Mouse (Mus musculus) hindbrain, postnatal 0 days (tissue): ENCODE measurements around the gene Rps18. TPM values are rescaled to one million over a fixed set of nuclear protein-coding genes. Genes with fewer than 3 reads are reported as not detected.
A peak's percentile ranks its signal among the peaks of the same experiment; 100 is the strongest.
"Not testable (repeated sequence)": the region's sequence is repeated elsewhere in the genome, so short reads cannot be mapped to it uniquely, and the experiment has no call there.

Experiments
- ATAC-seq: fragments of 200-750 bp; cut with Nextera tagmentation; 2 replicates; pipeline ENCODE4 v1.8.0; 2017; ENCODE audit warnings: mild to moderate bottlenecking, moderate TSS enrichment, moderate library complexity
- DNase-seq: peaks from one replicate; pipeline ENCODE4 v3.0.0-alpha.2; 2015; ENCODE audit warnings: low spot score
- H3K27ac ChIP-seq: fragments of 300-500 bp; sonication (generic); 2 replicates; pipeline ENCODE4 v1.5.1; 2014; ENCODE audit warnings: mild to moderate bottlenecking
- H3K27me3 ChIP-seq: fragments of 300-500 bp; sonication (generic); 2 replicates; pipeline ENCODE4 v1.6.1; 2014; ENCODE audit warnings: low read length, mixed read lengths; ENCODE audit not compliant: insufficient read depth
- H3K36me3 ChIP-seq: fragments of 300-500 bp; sonication (generic); 2 replicates; pipeline ENCODE4 v1.6.1; 2014; ENCODE audit warnings: low read length, mixed read lengths; ENCODE audit not compliant: insufficient read depth
- H3K4me1 ChIP-seq: fragments of 300-500 bp; sonication (generic); 2 replicates; pipeline ENCODE4 v1.6.1; 2014; ENCODE audit warnings: antibody characterized with exemption, low read length, mixed read lengths; ENCODE audit not compliant: insufficient read depth
- H3K4me2 ChIP-seq: fragments of 300-500 bp; sonication (generic); 2 replicates; pipeline ENCODE4 v1.6.1; 2014; ENCODE audit warnings: low read depth, mild to moderate bottlenecking, low read length, moderate library complexity, mixed read lengths
- H3K4me3 ChIP-seq: fragments of 300-500 bp; sonication (generic); 2 replicates; pipeline ENCODE4 v1.5.1; 2014; ENCODE audit warnings: low read length
- H3K9ac ChIP-seq: fragments of 300-500 bp; sonication (generic); replicated peaks from 2 replicates; pipeline ENCODE4 v1.6.1; 2014; ENCODE audit warnings: mild to moderate bottlenecking, low read length, moderate library complexity, mixed read lengths
- H3K9me3 ChIP-seq: fragments of 300-500 bp; sonication (generic); 2 replicates; pipeline ENCODE4 v1.6.1; 2016; ENCODE audit warnings: low read length, mixed read lengths
- CTCF ChIP-seq: IDR thresholded peaks from 2 replicates; pipeline ENCODE4 v1.5.1; 2016; ENCODE audit warnings: antibody characterized with exemption, control low read depth, low read depth
- WGBS: fragments of 180-500 bp; shearing (Covaris S2); extraction: QIAGEN DNeasy Blood & Tissue Kit; methylation state at CpG from one replicate; pipeline ENCODE4 v1.1.7; 2014; 5-methylcytosine and 5-hydroxymethylcytosine counted together
- polyA plus RNA-seq: library from polyadenylated mRNA; unstranded; fragments of >200 nt; fragmentation: Nextera tagmentation; extraction: Ambion mirVana; gene quantifications from 2 replicates; pipeline ENCODE4 v1.2.1, GENCODE M21; 2015
- total RNA-seq: library from RNA; depleted of rRNA; stranded (reverse); fragments of >200 nt; gene quantifications from 2 replicates; pipeline ENCODE4 v1.2.3, GENCODE M21; 2014

Gene Rps18
- total and polyA plus RNA-seq, 2 experiments from 2014 or later, result 918 to 1,309 TPM

DNA sequence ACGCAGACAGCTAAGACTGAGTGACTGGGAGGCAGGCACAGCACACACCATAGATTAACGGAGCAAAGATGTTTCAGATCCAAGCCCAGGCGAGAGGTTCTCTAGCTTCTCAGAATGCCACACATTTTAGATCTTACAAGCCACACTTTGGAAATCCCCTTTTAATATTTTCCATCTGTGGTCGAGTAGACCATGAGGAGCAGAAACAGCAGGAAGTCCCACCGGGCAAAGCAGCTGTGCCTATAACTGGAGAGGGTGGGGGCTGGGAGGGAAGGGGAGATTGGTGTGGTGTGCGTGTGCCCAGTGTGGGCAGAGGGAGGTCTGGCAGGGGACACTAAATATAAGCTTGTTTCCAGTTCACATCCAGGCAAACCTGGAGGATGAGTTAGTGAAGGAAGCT lies 1.7 kb upstream of the Rps18 start:
- H3K4me1 ChIP-seq, result peaks cover 11% of the 10 kb centered on the region
- DNase-seq, result no peak
- peaks cover 42% of the 10 kb centered on the region for H3K36me3 ChIP-seq
- H3K4me3 ChIP-seq, result no peak overlapping the region
- H3K9ac ChIP-seq, result no peak overlapping the region
- 85% methylated on average over 6 of the region's 6 CpGs for WGBS
- ATAC-seq, result no peak
- no peaks in the 10 kb centered on the region for H3K27me3 ChIP-seq
- no peaks in the 10 kb centered on the region for H3K9me3 ChIP-seq
- TF ChIP-seq CTCF, result no peak
- no peak overlapping the region for H3K4me2 ChIP-seq
- H3K27ac ChIP-seq, result no peak overlapping the region

DNA sequence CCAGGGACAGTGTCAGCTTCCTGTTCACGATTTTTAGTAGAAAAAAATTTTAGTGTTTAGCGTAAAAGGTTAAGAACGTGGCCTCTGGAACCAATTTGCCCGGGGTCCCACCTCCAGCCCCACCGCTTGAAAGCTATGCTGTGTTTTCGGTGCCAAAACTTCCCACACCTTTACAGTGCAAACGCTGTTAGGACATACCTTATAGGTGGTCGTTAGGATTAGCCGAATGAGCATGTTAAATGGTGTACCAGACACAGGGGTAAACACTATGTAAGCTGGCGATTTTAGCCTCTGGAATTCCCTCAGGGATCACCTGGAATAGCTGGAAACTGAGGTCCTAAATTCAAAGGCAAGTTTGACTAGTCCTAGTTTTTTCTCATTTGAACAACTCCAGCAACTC lies 535 bp upstream of the Rps18 start:
- DNase-seq (no peak), ATAC-seq (no peak)
- Histone ChIP-seq H3K4me3 (peak overlapping the region; percentile 56), H3K9me3 (no peaks in the 10 kb centered on the region), H3K27me3 (no peaks in the 10 kb centered on the region), H3K4me2 (peak overlapping the region; percentile 82), H3K27ac (peak overlapping the region; percentile 86), H3K4me1 (peaks cover 11% of the 10 kb centered on the region), H3K36me3 (peaks cover 32% of the 10 kb centered on the region), H3K9ac (peak overlapping the region; percentile 76)
- TF ChIP-seq CTCF, result no peak
- 10% methylated on average over 10 of the region's 10 CpGs for WGBS

DNA sequence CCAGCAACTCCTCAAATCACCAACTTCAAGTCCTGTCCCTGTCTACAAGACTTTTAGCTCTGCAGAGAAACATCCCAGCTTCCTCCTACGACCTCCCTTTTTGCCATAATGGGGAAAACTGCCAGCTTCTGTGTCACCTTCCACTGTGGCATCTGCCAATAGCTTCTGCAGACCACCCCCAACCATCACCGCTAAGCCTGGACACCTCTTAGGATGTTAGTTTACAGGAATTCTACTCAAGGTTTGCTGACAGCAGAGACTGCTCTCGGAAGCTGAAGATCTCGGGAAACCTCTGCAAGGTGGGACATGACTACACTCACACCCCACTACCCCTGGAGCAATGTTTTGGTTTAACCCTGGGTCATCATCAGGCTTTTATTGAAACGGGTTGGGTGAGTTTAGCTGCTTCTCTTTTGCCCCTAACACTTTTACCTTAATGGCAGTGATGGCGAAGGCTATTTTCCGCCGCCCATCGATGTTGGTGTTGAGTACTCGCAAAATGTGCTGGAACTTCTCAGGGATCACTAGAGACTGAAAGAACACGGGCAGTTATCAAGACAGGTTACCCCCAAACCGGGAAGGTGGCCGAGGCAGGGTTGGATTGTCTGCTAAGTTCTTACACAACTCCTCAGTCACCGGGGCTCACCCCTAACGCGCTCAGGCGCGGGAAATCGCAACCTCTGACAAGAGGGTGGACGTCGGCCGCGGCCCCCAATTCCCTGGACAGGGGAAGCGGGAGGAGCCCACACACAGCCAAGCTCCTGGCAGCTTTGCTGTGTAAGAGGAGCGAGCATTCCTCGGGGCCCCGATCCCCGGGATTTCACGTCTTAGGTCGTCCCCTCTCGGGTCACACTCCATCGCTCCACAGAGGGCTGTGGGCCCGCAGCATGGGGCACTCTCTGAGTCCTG lies 901 bp downstream of the Rps18 start:
- Histone ChIP-seq H3K4me3 (peak overlapping the region; percentile 56), H3K4me2 (peak overlapping the region; percentile 85), H3K27ac (peak overlapping the region; percentile 90), H3K4me1 (peaks cover 17% of the 10 kb centered on the region), H3K36me3 (peaks cover 28% of the 10 kb centered on the region), H3K27me3 (no peaks in the 10 kb centered on the region), H3K9me3 (no peaks in the 10 kb centered on the region), H3K9ac (peak overlapping the region; percentile 77)
- TF ChIP-seq CTCF, result no peak
- peak; percentile 31; the same call in 1 of the 2 replicates for ATAC-seq
- under 1% methylated on average over 33 of the region's 33 CpGs for WGBS
- DNase-seq, result no peak

DNA sequence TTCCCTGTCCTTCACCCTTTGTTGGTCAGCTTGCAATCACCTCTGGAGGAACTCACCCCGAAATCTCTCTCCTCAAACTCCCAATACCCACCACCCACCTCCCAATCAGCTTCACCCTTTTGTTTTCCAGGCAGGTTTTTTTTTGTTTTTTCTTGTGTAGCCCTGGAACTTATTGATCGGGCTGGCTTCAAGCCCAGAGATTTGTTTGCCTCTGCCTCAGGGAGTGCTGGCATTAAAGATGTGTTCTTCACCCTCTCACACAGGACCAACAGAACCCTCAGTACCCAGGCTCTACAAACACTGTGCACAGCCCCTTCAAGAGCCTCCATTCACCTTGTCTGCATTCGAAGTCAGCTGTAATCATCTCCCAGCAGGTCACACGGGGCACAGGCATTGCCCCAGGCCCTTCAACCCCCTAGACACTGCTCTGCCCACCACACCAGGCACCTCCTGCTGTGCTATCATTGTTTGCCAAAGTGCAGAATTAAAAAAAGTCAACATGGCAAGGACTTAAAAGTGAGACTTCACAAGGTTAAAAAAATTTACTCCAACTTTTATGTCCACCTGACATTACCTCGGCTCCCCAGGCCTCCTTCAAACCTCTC lies 1.7 kb downstream of the Rps18 start:
- Histone ChIP-seq H3K4me3 (peak overlapping the region; percentile 56), H3K9ac (peak overlapping the region; percentile 77; the same call in 1 of the 2 replicates), H3K36me3 (peaks cover 19% of the 10 kb centered on the region), H3K4me1 (peaks cover 20% of the 10 kb centered on the region), H3K27me3 (no peaks in the 10 kb centered on the region), H3K4me2 (peak overlapping the region; percentile 85), H3K27ac (peak overlapping the region; percentile 90; the same call in 1 of the 2 replicates), H3K9me3 (no peaks in the 10 kb centered on the region)
- no peak for ATAC-seq
- DNase-seq, result no peak
- no peak for TF ChIP-seq CTCF
- 33% methylated on average over 5 of the region's 5 CpGs for WGBS

DNA sequence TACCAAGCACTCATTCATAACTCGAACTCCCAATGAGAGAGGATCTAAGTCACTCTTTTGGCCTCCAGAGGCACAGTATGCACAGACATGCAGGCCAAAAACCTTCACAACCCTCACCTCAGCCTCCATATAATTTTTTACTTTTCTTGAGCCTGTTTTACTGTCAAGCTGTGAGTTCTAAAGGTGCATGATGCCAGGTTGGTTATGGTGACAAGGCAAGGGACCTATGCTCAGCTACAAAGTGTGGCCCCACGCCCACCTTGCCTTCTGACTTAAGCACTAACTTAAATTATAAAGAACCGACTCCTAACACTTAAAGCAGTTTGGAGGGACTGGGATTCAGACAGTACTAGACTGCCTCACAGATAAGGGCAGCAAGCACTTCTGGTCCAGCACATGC lies 2.5 kb downstream of the Rps18 start:
- no peak for TF ChIP-seq CTCF
- peaks cover 20% of the 10 kb centered on the region for H3K4me1 ChIP-seq
- H3K9ac ChIP-seq, result no peak overlapping the region
- H3K27ac ChIP-seq, result no peak overlapping the region
- peaks cover 12% of the 10 kb centered on the region for H3K36me3 ChIP-seq
- H3K27me3 ChIP-seq, result no peaks in the 10 kb centered on the region
- DNase-seq (no peak), ATAC-seq (no peak)
- H3K4me3 ChIP-seq, result no peak overlapping the region
- 90% methylated on average over 3 of the region's 3 CpGs for WGBS
- no peaks in the 10 kb centered on the region for H3K9me3 ChIP-seq
- no peak overlapping the region for H3K4me2 ChIP-seq

DNA sequence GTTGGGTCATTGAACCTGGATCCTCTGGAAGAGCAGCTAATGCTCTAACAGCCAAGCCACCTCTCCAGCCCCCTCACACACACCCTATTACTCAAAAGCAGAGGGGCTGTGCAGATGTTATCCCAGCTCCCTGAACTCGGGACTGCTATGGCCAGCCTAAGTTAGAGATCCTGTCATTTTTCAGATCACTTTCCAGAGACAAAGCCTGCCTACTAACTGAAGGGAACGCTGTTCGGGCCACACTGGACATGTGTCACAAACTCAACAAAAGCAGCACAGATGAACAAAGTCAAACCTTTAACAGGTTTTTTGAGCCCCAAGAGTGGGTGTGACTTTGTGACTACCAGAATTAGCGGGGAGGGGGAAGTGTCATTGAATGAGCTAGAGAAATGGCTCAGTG lies 2.9 kb downstream of the Rps18 start:
- H3K36me3 ChIP-seq, result peaks cover 11% of the 10 kb centered on the region
- ATAC-seq, result no peak

DNA sequence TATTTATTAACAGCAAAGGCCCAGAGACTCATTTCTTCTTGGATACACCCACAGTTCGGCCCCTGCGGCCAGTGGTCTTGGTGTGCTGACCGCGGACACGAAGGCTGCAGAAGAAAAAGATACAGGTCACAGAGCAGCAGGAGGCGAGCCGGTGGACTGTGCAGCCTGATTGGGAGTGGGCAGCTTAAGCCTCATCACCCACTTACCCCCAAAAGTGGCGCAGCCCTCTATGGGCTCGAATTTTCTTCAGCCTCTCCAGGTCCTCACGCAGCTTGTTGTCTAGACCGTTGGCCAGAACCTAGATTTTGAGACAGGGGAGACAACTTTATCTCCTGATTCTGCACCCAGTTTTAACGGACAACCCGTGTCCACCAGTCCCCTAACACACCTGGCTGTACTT lies 3.8 kb downstream of the Rps18 start:
- WGBS, result 77% methylated on average over 13 of the region's 13 CpGs
- peaks cover 11% of the 10 kb centered on the region for H3K36me3 ChIP-seq
- H3K27me3 ChIP-seq, H3K9me3 ChIP-seq, ATAC-seq, H3K4me3 ChIP-seq, DNase-seq, H3K9ac ChIP-seq, H3K27ac ChIP-seq: not testable (repeated sequence)
- peaks cover 20% of the 10 kb centered on the region for H3K4me1 ChIP-seq
- H3K4me2 ChIP-seq, result peak overlapping the region; percentile 89

More for the DNA sequence above, 2.9 kb downstream of the Rps18 start:
- no peak overlapping the region for H3K4me2 ChIP-seq
- TF ChIP-seq CTCF, result no peak
- no peak overlapping the region for H3K27ac ChIP-seq
- 84% methylated on average over 4 of the region's 4 CpGs for WGBS
- no peak overlapping the region for H3K9ac ChIP-seq
- no peak for DNase-seq
- no peaks in the 10 kb centered on the region for H3K9me3 ChIP-seq
- H3K4me1 ChIP-seq, result peaks cover 20% of the 10 kb centered on the region
- no peaks in the 10 kb centered on the region for H3K27me3 ChIP-seq
- H3K4me3 ChIP-seq, result no peak overlapping the region
